Mouse (Mus musculus): ENCODE data around the gene Zswim1. TPM values are rescaled to one million over a fixed set of nuclear protein-coding genes. Genes with fewer than 3 reads are reported as not detected.

Gene Zswim1
- polyA plus RNA-seq, 1 experiment from 2014 or later: 9.0 TPM

- WGBS: 52% methylated on average over 8 of the region's 8 CpGs
- Histone ChIP-seq H3K27me3 (replicated peaks) (no peaks in the 10 kb centered on the region), H3K9ac (no peak overlapping the region), H3K9me3 (no peaks in the 10 kb centered on the region), H3K4me1 (peaks cover 19% of the 10 kb centered on the region), H3K36me3 (peaks cover 15% of the 10 kb centered on the region), H3K27ac (replicated peaks) (no peak overlapping the region), H3K4me2 (0 out of 2 replicates have a peak overlapping the region, but pooled peaks have one; percentile 18), H3K4me3 (no peak overlapping the region)
- no peak for ATAC-seq (ENCODE audit: extremely low read depth, insufficient number of reproducible peaks, low FRiP score, low TSS enrichment)
These were observed 6.7 kb upstream of the Zswim1 start for GRCm38 (mm10) chr2:164815821-164816220.

- no peak overlapping the region for H3K4me2 ChIP-seq
- H3K36me3 ChIP-seq: peaks cover 25% of the 10 kb centered on the region
- H3K27me3 ChIP-seq (replicated peaks): no peaks in the 10 kb centered on the region
- peaks cover 20% of the 10 kb centered on the region for H3K4me1 ChIP-seq
- H3K4me3 ChIP-seq: no peak overlapping the region
- no peak for ATAC-seq (ENCODE audit: extremely low read depth, insufficient number of reproducible peaks, low FRiP score, low TSS enrichment)
- no peaks in the 10 kb centered on the region for H3K9me3 ChIP-seq
- 0 out of 2 replicates have a peak overlapping the region, but pooled peaks have one; percentile 19 for H3K9ac ChIP-seq
- peak overlapping the region; percentile 25 for H3K27ac ChIP-seq (replicated peaks)
- 52% methylated on average over 6 of the region's 6 CpGs for WGBS
These were observed 5.3 kb upstream of the Zswim1 start for GRCm38 (mm10) chr2:164817206-164817605.

GRCm38 (mm10) chr2:164817703-164818102, 4.8 kb upstream of the Zswim1 start:
- WGBS: 58% methylated on average over 5 of the region's 5 CpGs
- Histone ChIP-seq H3K27ac (replicated peaks) (peak overlapping the region; percentile 25), H3K4me2 (no peak overlapping the region)

GRCm38 (mm10) chr2:164821060-164821459, 1.4 kb upstream of the Zswim1 start:
- WGBS: 79% methylated on average over 6 of the region's 6 CpGs
- Histone ChIP-seq H3K9ac (no peak overlapping the region), H3K4me1 (peaks cover 25% of the 10 kb centered on the region), H3K9me3 (no peaks in the 10 kb centered on the region), H3K36me3 (peaks cover 37% of the 10 kb centered on the region), H3K4me3 (no peak overlapping the region), H3K27me3 (replicated peaks) (no peaks in the 10 kb centered on the region), H3K27ac (replicated peaks) (no peak overlapping the region), H3K4me2 (no peak overlapping the region)
- ATAC-seq (ENCODE audit: extremely low read depth, insufficient number of reproducible peaks, low FRiP score, low TSS enrichment): no peak

More at GRCm38 (mm10) chr2:164817703-164818102, 4.8 kb upstream of the Zswim1 start:
- Histone ChIP-seq H3K4me1 (peaks cover 24% of the 10 kb centered on the region), H3K9ac (no peak overlapping the region), H3K36me3 (peaks cover 25% of the 10 kb centered on the region), H3K9me3 (no peaks in the 10 kb centered on the region), H3K27me3 (replicated peaks) (no peaks in the 10 kb centered on the region), H3K4me3 (no peak overlapping the region)
- ATAC-seq (ENCODE audit: extremely low read depth, insufficient number of reproducible peaks, low FRiP score, low TSS enrichment): no peak

- Histone ChIP-seq H3K9me3 (no peaks in the 10 kb centered on the region), H3K36me3 (peaks cover 58% of the 10 kb centered on the region), H3K27ac (replicated peaks) (peak overlapping the region; percentile 88), H3K4me2 (peak overlapping the region; percentile 78), H3K4me3 (peak overlapping the region; percentile 88), H3K27me3 (replicated peaks) (no peaks in the 10 kb centered on the region), H3K9ac (peak overlapping the region; percentile 90), H3K4me1 (peaks cover 14% of the 10 kb centered on the region)
- 2% methylated on average over 10 of the region's 10 CpGs for WGBS
- ATAC-seq (ENCODE audit: extremely low read depth, insufficient number of reproducible peaks, low FRiP score, low TSS enrichment): peak; percentile 33; the same call in 1 of the 2 replicates
These were observed 697 bp downstream of the Zswim1 start for GRCm38 (mm10) chr2:164823181-164823585.

- Histone ChIP-seq H3K36me3 (peaks cover 66% of the 10 kb centered on the region), H3K4me1 (peaks cover 14% of the 10 kb centered on the region), H3K9me3 (no peaks in the 10 kb centered on the region), H3K27ac (replicated peaks) (no peak overlapping the region), H3K4me2 (peak overlapping the region; percentile 78), H3K27me3 (replicated peaks) (no peaks in the 10 kb centered on the region), H3K4me3 (peak overlapping the region; percentile 88), H3K9ac (no peak overlapping the region)
- WGBS: 91% methylated on average over 4 of the region's 4 CpGs
- no peak for ATAC-seq (ENCODE audit: extremely low read depth, insufficient number of reproducible peaks, low FRiP score, low TSS enrichment)
These were observed 1.5 kb downstream of the Zswim1 start for GRCm38 (mm10) chr2:164823969-164824368.

- Histone ChIP-seq H3K27ac (replicated peaks) (no peak overlapping the region), H3K9me3 (no peaks in the 10 kb centered on the region), H3K9ac (no peak overlapping the region), H3K4me1 (peaks cover 14% of the 10 kb centered on the region), H3K27me3 (replicated peaks) (no peaks in the 10 kb centered on the region), H3K4me2 (no peak overlapping the region), H3K4me3 (no peak overlapping the region), H3K36me3 (peaks cover 68% of the 10 kb centered on the region)
- no peak for ATAC-seq (ENCODE audit: extremely low read depth, insufficient number of reproducible peaks, low FRiP score, low TSS enrichment)
- 90% methylated on average over 17 of the region's 17 CpGs for WGBS
These were observed 3.0 kb downstream of the Zswim1 start for GRCm38 (mm10) chr2:164825521-164825920.

GRCm38 (mm10) chr2:164827146-164827850, 4.8 kb downstream of the Zswim1 start:
- Histone ChIP-seq H3K4me1 (peaks cover 27% of the 10 kb centered on the region), H3K9me3 (no peaks in the 10 kb centered on the region), H3K27me3 (replicated peaks) (no peaks in the 10 kb centered on the region), H3K4me2 (no peak overlapping the region), H3K4me3 (no peak overlapping the region), H3K9ac (no peak overlapping the region), H3K27ac (replicated peaks) (no peak overlapping the region), H3K36me3 (peaks cover 54% of the 10 kb centered on the region)
- WGBS: 80% methylated on average over 16 of the region's 16 CpGs
- no peak for ATAC-seq (ENCODE audit: extremely low read depth, insufficient number of reproducible peaks, low FRiP score, low TSS enrichment)

- Histone ChIP-seq H3K27me3 (replicated peaks) (no peaks in the 10 kb centered on the region), H3K4me1 (peaks cover 25% of the 10 kb centered on the region), H3K27ac (replicated peaks) (no peak within 1 kb of the TSS), H3K36me3 (peaks cover 54% of the 10 kb centered on the region), H3K9ac (no peak within 1 kb of the TSS), H3K9me3 (no peaks in the 10 kb centered on the region), H3K4me2 (no peak within 1 kb of the TSS), H3K4me3 (no peak within 1 kb of the TSS)
- ATAC-seq (ENCODE audit: extremely low read depth, insufficient number of reproducible peaks, low FRiP score, low TSS enrichment): no peak
- WGBS: 80% methylated on average over 6 of the region's 6 CpGs
These were observed 6.0 kb downstream of the Zswim1 start, which contains the start of gene Spata25 for GRCm38 (mm10) chr2:164828437-164828836. Gene Spata25, minus strand, starts transcription at chr2:164828537.

- Histone ChIP-seq H3K27me3 (replicated peaks) (no peaks in the 10 kb centered on the region), H3K9me3 (no peaks in the 10 kb centered on the region), H3K4me2 (no peak overlapping the region), H3K36me3 (peaks cover 54% of the 10 kb centered on the region), H3K4me3 (no peak overlapping the region), H3K27ac (replicated peaks) (no peak overlapping the region), H3K4me1 (peaks cover 19% of the 10 kb centered on the region), H3K9ac (no peak overlapping the region)
- ATAC-seq (ENCODE audit: extremely low read depth, insufficient number of reproducible peaks, low FRiP score, low TSS enrichment): no peak
- 92% methylated on average over 1 of the region's 1 CpGs for WGBS
These were observed 6.6 kb downstream of the Zswim1 start for GRCm38 (mm10) chr2:164829090-164829489.

GRCm38 (mm10) chr2:164831029-164831428, 8.5 kb downstream of the Zswim1 start:
- no peak overlapping the region for H3K27ac ChIP-seq (replicated peaks)
- WGBS: 84% methylated on average over 10 of the region's 10 CpGs
- H3K9ac ChIP-seq: peak overlapping the region; percentile 4
- H3K4me1 ChIP-seq: peaks cover 31% of the 10 kb centered on the region
- H3K27me3 ChIP-seq (replicated peaks): no peaks in the 10 kb centered on the region
- H3K4me3 ChIP-seq: no peak overlapping the region
- H3K36me3 ChIP-seq: peaks cover 50% of the 10 kb centered on the region
- no peak for ATAC-seq (ENCODE audit: extremely low read depth, insufficient number of reproducible peaks, low FRiP score, low TSS enrichment)
- H3K4me2 ChIP-seq: 0 out of 2 replicates have a peak overlapping the region, but pooled peaks have one; percentile 98
- H3K9me3 ChIP-seq: no peaks in the 10 kb centered on the region
